9 mouse cellular contexts compared by ENCODE assay signal in genomic region chr10:127332211-127332874, GRCm38 (mm10). TPM values are rescaled to one million over a fixed set of nuclear protein-coding genes. Genes with fewer than 3 reads are reported as not detected.
DNase-seq lines count a peak whose midpoint lies in the region; ATAC-seq and TF ChIP-seq lines count a peak whose summit lies in the region.
"Had no signal": no experiment of that assay in that cellular context is flagged by ENCODE, and none has a peak within 500 bp of the region (broad histone marks: within the 10 kb centered on the region; RNA-seq: fewer than 3 reads in every experiment).

No protein-coding gene starts in this region.

- H3K27ac ChIP-seq in left cerebral cortex, adult 2 months, result no peak overlapping the region
- H3K27ac ChIP-seq in intestine, postnatal 0 days (ENCODE audit: low read depth, low read length), result no peak overlapping the region
- H3K27ac ChIP-seq in neural tube, embryonic 15.5 days (replicated peaks), result no peak overlapping the region

- TF ChIP-seq CTCF in left cerebral cortex, adult 2 months (IDR thresholded peaks at IDR 0.05), result peak; percentile 20
- TF ChIP-seq CTCF in intestine, postnatal 0 days (IDR thresholded peaks at IDR 0.05; ENCODE audit: low read depth), result peak; percentile 50

- H3K4me3 ChIP-seq in left cerebral cortex, adult 2 months, result no peak overlapping the region
- no peak overlapping the region for H3K4me3 ChIP-seq in intestine, postnatal 0 days (ENCODE audit: low read depth, low read length)
- H3K4me3 ChIP-seq in neural tube, embryonic 15.5 days (replicated peaks), result peak overlapping the region; percentile 19; the same call in 1 of the 2 replicates

- no peaks in the 10 kb centered on the region for H3K4me1 ChIP-seq in intestine, postnatal 0 days (replicated peaks; ENCODE audit: control insufficient read depth, insufficient read depth, low read length)
- no peaks in the 10 kb centered on the region for H3K4me1 ChIP-seq in neural tube, embryonic 15.5 days

- H3K4me2 ChIP-seq in intestine, postnatal 0 days (replicated peaks; ENCODE audit: low read depth), result no peak overlapping the region
- H3K4me2 ChIP-seq in neural tube, embryonic 15.5 days, result peak overlapping the region; percentile 44

- H3K9me3 ChIP-seq in intestine, postnatal 0 days (ENCODE audit: control insufficient read depth), result no peaks in the 10 kb centered on the region
- H3K9me3 ChIP-seq in neural tube, embryonic 15.5 days (replicated peaks), result no peaks in the 10 kb centered on the region

- no peak for DNase-seq in left cerebral cortex, adult 2 months (ENCODE audit: extremely low spot score in 1 of 2, low spot score in 2 of 2)
- DNase-seq in left cerebral cortex, adult 11 months (ENCODE audit: low spot score), result no peak
- peak; percentile 48 for DNase-seq in embryo, embryonic 9.5 days (ENCODE audit: extremely low spot score)
- DNase-seq in layer of hippocampus, adult 9-10 months (ENCODE audit: low spot score), result no peak
- DNase-seq in layer of hippocampus, postnatal 14 days (ENCODE audit: low spot score in 2 of 2), result no peak
- no peak for DNase-seq in urinary bladder, postnatal 10 days (ENCODE audit: low spot score)
- DNase-seq: adrenal gland, postnatal 14 days had no signal

- intact Hi-C loops in left cerebral cortex, adult 2 months (cut with DNase I), result loop anchor here (5.0 kb wide), 1 partner anchor 190 kb away; no protein-coding TSS in a partner anchor

- WGBS in intestine, postnatal 0 days, result 35% methylated on average over 29 of the region's 31 CpGs
- WGBS in neural tube, embryonic 15.5 days, result 42% methylated on average over 31 of the region's 31 CpGs

- ATAC-seq in intestine, postnatal 0 days, result peak; percentile 37; the same call in 1 of the 2 replicates
- ATAC-seq in neural tube, embryonic 15.5 days (ENCODE audit: low FRiP score), result no peak

- H3K36me3 ChIP-seq in intestine, postnatal 0 days (ENCODE audit: control insufficient read depth, insufficient read depth), result peaks cover 5% of the 10 kb centered on the region; the same call in 1 of the 2 replicates
- no peaks in the 10 kb centered on the region for H3K36me3 ChIP-seq in neural tube, embryonic 15.5 days

- peaks cover 2% of the 10 kb centered on the region; the same call in 1 of the 2 replicates for H3K27me3 ChIP-seq in intestine, postnatal 0 days (replicated peaks; ENCODE audit: control insufficient read depth, insufficient read depth, low read length)
- H3K27me3 ChIP-seq in neural tube, embryonic 15.5 days (replicated peaks), result peaks cover 22% of the 10 kb centered on the region

- H3K9ac ChIP-seq in intestine, postnatal 0 days (ENCODE audit: low read depth, low read length), result no peak overlapping the region
- H3K9ac ChIP-seq in neural tube, embryonic 15.5 days (replicated peaks), result no peak overlapping the region

RNA-seq across cellular contexts. Expression of gene Gli1, which starts 9.4 kb away (rescaled TPM):
- total RNA-seq in left cerebral cortex, adult 2 months (2021), result 1 to 10 TPM; 3.3 to 4.5 TPM
- 2.0 TPM in 2 replicates for polyA plus RNA-seq in intestine, postnatal 0 days (2015; fragmentation: Nextera tagmentation; extraction: Ambion mirVana)
- polyA plus RNA-seq in neural tube, embryonic 15.5 days (2015; fragmentation: Nextera tagmentation; extraction: Ambion mirVana), result 1.8 and 2.7 TPM in 2 replicates
- 1 to 10 TPM; 2.0 to 3.3 TPM for total RNA-seq in layer of hippocampus, postnatal 14 days (2021)

RNA-seq across cellular contexts. Expression of gene Arhgap9, which starts 10.6 kb away (rescaled TPM):
- total RNA-seq in left cerebral cortex, adult 2 months (2021), result 1 to 10 TPM in 1 of 2 experiments, under 1 TPM in 1; 0.47 to 1.2 TPM
- 9.5 and 12.0 TPM in 2 replicates for polyA plus RNA-seq in intestine, postnatal 0 days (2015; fragmentation: Nextera tagmentation; extraction: Ambion mirVana)
- polyA plus RNA-seq in neural tube, embryonic 15.5 days (2015; fragmentation: Nextera tagmentation; extraction: Ambion mirVana), result 0.88 and 13.1 TPM in 2 replicates
- 1 to 10 TPM in 1 of 2 experiments, under 1 TPM in 1; 0.99 to 1.1 TPM for total RNA-seq in layer of hippocampus, postnatal 14 days (2021)

RNA-seq across cellular contexts. Expression of gene Mars, which starts 20.8 kb away (rescaled TPM):
- 10 to 100 TPM; 55.3 to 61.5 TPM for total RNA-seq in left cerebral cortex, adult 2 months (2021)
- polyA plus RNA-seq in intestine, postnatal 0 days (2015; fragmentation: Nextera tagmentation; extraction: Ambion mirVana), result 47.2 and 50.7 TPM in 2 replicates
- 108 and 115 TPM in 2 replicates for polyA plus RNA-seq in neural tube, embryonic 15.5 days (2015; fragmentation: Nextera tagmentation; extraction: Ambion mirVana)
- total RNA-seq in layer of hippocampus, postnatal 14 days (2021), result 10 to 100 TPM; 56.3 to 59.4 TPM

RNA-seq across cellular contexts. Expression of gene Inhbe, which starts 21.9 kb away (rescaled TPM):
- under 1 TPM in 1 of 2 experiments, not detected in 1; 0.29 TPM for total RNA-seq in left cerebral cortex, adult 2 months (2021)
- 0.04 TPM in 1 of 2 replicates, not detected in the other for polyA plus RNA-seq in intestine, postnatal 0 days (2015; fragmentation: Nextera tagmentation; extraction: Ambion mirVana)
- polyA plus RNA-seq in neural tube, embryonic 15.5 days (2015; fragmentation: Nextera tagmentation; extraction: Ambion mirVana), result 0.03 TPM in 1 of 2 replicates, not detected in the other
- total RNA-seq in layer of hippocampus, postnatal 14 days (2021), result under 1 TPM in 1 of 2 experiments, not detected in 1; 0.07 TPM

RNA-seq across cellular contexts. Expression of gene Inhbc, which starts 37.9 kb away (rescaled TPM):
- total RNA-seq in left cerebral cortex, adult 2 months (2021), result not detected
- not detected in 2 replicates for polyA plus RNA-seq in intestine, postnatal 0 days (2015; fragmentation: Nextera tagmentation; extraction: Ambion mirVana)
- not detected in 2 replicates for polyA plus RNA-seq in neural tube, embryonic 15.5 days (2015; fragmentation: Nextera tagmentation; extraction: Ambion mirVana)
- total RNA-seq in layer of hippocampus, postnatal 14 days (2021), result not detected
